Mouse (Mus musculus) CH12.LX (cell line): Measurements from ENCODE around the gene Pde4d. TPM values are rescaled to one million over a fixed set of nuclear protein-coding genes. Genes with fewer than 3 reads are reported as not detected.

Experiments used
- DNase-seq: peaks from one replicate; pipeline ENCODE4 v3.0.0-alpha.2; 2013; ENCODE audit errors: extremely low read depth
- H3K27ac ChIP-seq: 2 replicates; pipeline ENCODE4 v1.5.1; 2012; ENCODE audit warnings: low read depth, mild to moderate bottlenecking, control low read depth, moderate library complexity; ENCODE audit not compliant: insufficient read depth
- H3K27me3 ChIP-seq: replicated peaks from 2 replicates; pipeline ENCODE3; 2012; ENCODE audit warnings: inconsistent platforms
- H3K36me3 ChIP-seq, 2 experiments: replicated peaks in 1 of 2; 2 replicates each; pipeline versions ENCODE3 to v1.6.1; 2012; ENCODE audit warnings: inconsistent platforms in 1 of 2, low read length in 1 of 2, mild to moderate bottlenecking in 1 of 2, mixed read lengths in 1 of 2, moderate library complexity in 1 of 2; ENCODE audit not compliant: control insufficient read depth in 1 of 2, insufficient read depth in 1 of 2
- H3K4me1 ChIP-seq, 2 experiments: 2 replicates each; pipeline ENCODE4 v1.6.1; 2012; ENCODE audit warnings: inconsistent platforms in 1 of 2, moderate library complexity in 1 of 2; ENCODE audit not compliant: insufficient read depth in 2 of 2, control insufficient read depth in 1 of 2
- H3K4me2 ChIP-seq: 2 replicates; pipeline ENCODE4 v1.6.1; 2012; ENCODE audit warnings: low read depth, mild to moderate bottlenecking, control low read depth; ENCODE audit not compliant: poor library complexity, insufficient read depth, severe bottlenecking
- H3K4me3 ChIP-seq, 3 experiments: fragments of 150-350 bp in 1 of 3; sonication (generic) in 1 of 3; replicated peaks in 1 of 3; 2 replicates each; pipeline versions ENCODE3 to v1.5.1; 2011 to 2012; ENCODE audit warnings: low read depth in 2 of 3, low read length in 2 of 3, mild to moderate bottlenecking in 2 of 3, moderate library complexity in 2 of 3, control low read depth in 1 of 3, improper control_type of control experiment in 1 of 3, inconsistent platforms in 1 of 3, mixed read lengths in 1 of 3; ENCODE audit not compliant: poor library complexity in 1 of 3
- H3K79me2 ChIP-seq: replicated peaks from 2 replicates; pipeline ENCODE4 v1.6.1; 2012; ENCODE audit warnings: mild to moderate bottlenecking, moderate library complexity; ENCODE audit not compliant: control insufficient read depth, poor library complexity, insufficient read depth, severe bottlenecking; ENCODE audit errors: extremely low read depth
- H3K9ac ChIP-seq: 2 replicates; pipeline ENCODE4 v1.6.1; 2012; ENCODE audit warnings: low read depth, mild to moderate bottlenecking, control low read depth, moderate library complexity; ENCODE audit not compliant: insufficient read depth
- H3K9me3 ChIP-seq: replicated peaks from 2 replicates; pipeline ENCODE3; 2012; ENCODE audit warnings: low read length, inconsistent platforms, mixed read lengths
- BHLHE40 ChIP-seq: IDR thresholded peaks from 2 replicates; pipeline ENCODE4 v1.6.1; 2011; ENCODE audit warnings: mild to moderate bottlenecking, low read depth, low read length, improper control_type of control experiment
- CHD1 ChIP-seq: IDR thresholded peaks from 2 replicates; pipeline ENCODE4 v1.6.1; 2012; ENCODE audit warnings: low read depth, low read length, improper control_type of control experiment, inconsistent platforms
- CHD2 ChIP-seq: IDR thresholded peaks from 2 replicates; pipeline ENCODE4 v1.6.1; 2011; ENCODE audit warnings: low read length, improper control_type of control experiment
- CTCF ChIP-seq, 2 experiments: IDR thresholded peaks in 1 of 2; conservative IDR thresholded peaks in 1 of 2; 2 replicates each; pipeline ENCODE4 v1.5.1; 2011 to 2012; ENCODE audit warnings: low read depth in 2 of 2, low read length in 2 of 2, improper control_type of control experiment in 1 of 2, inconsistent platforms in 1 of 2, mild to moderate bottlenecking in 1 of 2, moderate library complexity in 1 of 2
- EP300 ChIP-seq: IDR thresholded peaks from 2 replicates; pipeline ENCODE4 v1.6.1; 2011; ENCODE audit warnings: low read length, improper control_type of control experiment
- IRF4 ChIP-seq: IDR thresholded peaks from 2 replicates; pipeline ENCODE4 v1.6.1; 2014; ENCODE audit warnings: low read depth, mild to moderate bottlenecking, inconsistent platforms, low read length, improper control_type of control experiment
- JUND ChIP-seq: conservative IDR thresholded peaks from 2 replicates; pipeline ENCODE4 v1.6.1; 2011; ENCODE audit warnings: low read depth, low read length, improper control_type of control experiment
- MAFK ChIP-seq: IDR thresholded peaks from 2 replicates; pipeline ENCODE4 v1.6.1; 2011; ENCODE audit warnings: low read length, improper control_type of control experiment; ENCODE audit not compliant: insufficient replicate concordance
- MAX ChIP-seq: IDR thresholded peaks from 2 replicates; pipeline ENCODE4 v1.6.1; 2011; ENCODE audit warnings: low read length, improper control_type of control experiment
- MEF2A ChIP-seq: IDR thresholded peaks from 2 replicates; pipeline ENCODE4 v1.6.1; 2014; ENCODE audit warnings: low read depth, mild to moderate bottlenecking, inconsistent platforms, low read length, improper control_type of control experiment, borderline replicate concordance
- MXI1 ChIP-seq: IDR thresholded peaks from 2 replicates; pipeline ENCODE4 v1.6.1; 2011; ENCODE audit warnings: mild to moderate bottlenecking, low read depth, low read length, improper control_type of control experiment
- MYC ChIP-seq: IDR thresholded peaks from 2 replicates; pipeline ENCODE4 v1.6.1; 2011; ENCODE audit warnings: low read depth, mild to moderate bottlenecking, improper control_type of control experiment, low read length
- POLR2AphosphoS2 ChIP-seq: IDR thresholded peaks from 2 replicates; pipeline ENCODE4 v1.6.1; 2011; ENCODE audit warnings: low read depth, low read length, improper control_type of control experiment
- RCOR1 ChIP-seq: conservative IDR thresholded peaks from 2 replicates; pipeline ENCODE4 v1.6.1; 2012; ENCODE audit warnings: low read depth, mild to moderate bottlenecking, inconsistent platforms, low read length, improper control_type of control experiment
- TBP ChIP-seq: conservative IDR thresholded peaks from 2 replicates; pipeline ENCODE4 v1.6.1; 2011; ENCODE audit warnings: low read depth, low read length, improper control_type of control experiment
- UBTF ChIP-seq: IDR thresholded peaks from 2 replicates; pipeline ENCODE4 v1.6.1; 2012; ENCODE audit warnings: low read depth, mild to moderate bottlenecking, inconsistent platforms, low read length, improper control_type of control experiment, moderate library complexity
- ZKSCAN1 ChIP-seq: IDR thresholded peaks from 2 replicates; pipeline ENCODE4 v1.6.1; 2012; ENCODE audit warnings: low read depth, inconsistent platforms, low read length, improper control_type of control experiment, borderline replicate concordance
- ZMIZ1 ChIP-seq: IDR thresholded peaks from 2 replicates; pipeline ENCODE4 v1.6.1; 2012; ENCODE audit warnings: low read depth, mild to moderate bottlenecking, inconsistent platforms, low read length, improper control_type of control experiment
- dilution Hi-C: fragments of 300-500 bp; cut with MboI; formaldehyde crosslinking; loops from 2 replicates; pipeline ENCODE4 v1.14.3; 2020; ENCODE audit warnings: low sequenced_read_pairs; ENCODE audit not compliant: extremely low pct_unique_long_range_greater_than_20kb, extremely low pct_ligation_motif_present
- in situ Hi-C: fragments of 300-500 bp; cut with MboI; formaldehyde crosslinking; loops from 3 replicates; pipeline ENCODE4 v1.14.3; 2019; ENCODE audit warnings: low sequenced_read_pairs, low pct_ligation_motif_present, low pct_unique_long_range_greater_than_20kb, mixed read lengths
- polyA plus RNA-seq: library from polyadenylated mRNA; unstranded; fragments of >175 nt; gene quantifications from 2 replicates; pipeline ENCODE4 v1.2.1, GENCODE M21; 2012; ENCODE audit warnings: low read depth; ENCODE audit not compliant: insufficient read length
- total RNA-seq, 2 experiments: library from RNA; depleted of rRNA; stranded (reverse); fragments of 300-350 nt in 1 of 2; fragments of >200 nt in 1 of 2; gene quantifications; 2 replicates each; pipeline ENCODE4 v1.2.3; 2012 to 2014

Gene Pde4d
- total and polyA plus RNA-seq, 3 experiments, result not detected

- no peaks in the 10 kb centered on the region for H3K36me3 ChIP-seq
- no peak for TF ChIP-seq POLR2AphosphoS2
- TF ChIP-seq CTCF (conservative IDR thresholded peaks at IDR 0.05 in 1 of 2, IDR thresholded peaks at IDR 0.05 in 1 of 2; ENCODE audit: low read depth in 2 of 2, low read length in 2 of 2), result no peak
- no peak for TF ChIP-seq JUND
- TF ChIP-seq CHD2, result no peak
- TF ChIP-seq ZKSCAN1, result no peak
- no peak for TF ChIP-seq IRF4
- no peak for TF ChIP-seq MAX
- TF ChIP-seq TBP, result no peak
- no peak for TF ChIP-seq MXI1
- H3K79me2 ChIP-seq, result no peaks in the 10 kb centered on the region
- DNase-seq, result no peak
- no peak overlapping the region for H3K4me2 ChIP-seq
- H3K9ac ChIP-seq, result no peak overlapping the region
- peaks cover 53% of the 10 kb centered on the region for H3K9me3 ChIP-seq
- dilution Hi-C loops, result no loop called here
- no peaks in the 10 kb centered on the region for H3K4me1 ChIP-seq
- in situ Hi-C loops, result no loop called here
- H3K27me3 ChIP-seq, result no peaks in the 10 kb centered on the region
- no peak overlapping the region for H3K27ac ChIP-seq
- H3K4me3 ChIP-seq, result no peak overlapping the region
Observed at GRCm38 (mm10) chr13:109790045-109790715, 1340.4 kb downstream of the Pde4d start.

GRCm38 (mm10) chr13:109793918-109794317, 1344.2 kb downstream of the Pde4d start:
- in situ Hi-C loops, result no loop called here
- Histone ChIP-seq H3K27me3 (no peaks in the 10 kb centered on the region), H3K4me2 (no peak overlapping the region), H3K4me1 (no peaks in the 10 kb centered on the region), H3K79me2 (no peaks in the 10 kb centered on the region), H3K9me3 (peaks cover 62% of the 10 kb centered on the region), H3K36me3 (no peaks in the 10 kb centered on the region), H3K4me3 (no peak overlapping the region), H3K27ac (no peak overlapping the region), H3K9ac (no peak overlapping the region)
- no peak for DNase-seq
- dilution Hi-C loops, result no loop called here
- TF ChIP-seq MAFK (no peak), RCOR1 (no peak), TBP (no peak), EP300 (no peak), CHD1 (no peak), MYC (no peak), CHD2 (no peak), UBTF (no peak), MEF2A (no peak), ZMIZ1 (no peak), CTCF (conservative IDR thresholded peaks at IDR 0.05 in 1 of 2, IDR thresholded peaks at IDR 0.05 in 1 of 2; ENCODE audit: low read depth in 2 of 2, low read length in 2 of 2) (no peak), BHLHE40 (no peak), MAX (no peak)
